Mouse (Mus musculus): ENCODE measurements around the gene Hyou1. TPM values are rescaled to one million over a fixed set of nuclear protein-coding genes. Genes with fewer than 3 reads are reported as not detected.

The Hyou1 gene
- polyA plus RNA-seq (2012), result 72.8 and 74.0 TPM in 2 replicates

GRCm38 (mm10) chr9:44379054-44379834 lies at the start of gene Hyou1:
Gene Hyou1, plus strand, starts transcription at chr9:44379490.

GRCm38 (mm10) chr9:44334396-44335330 lies 44.6 kb upstream of the Hyou1 start, which contains the start of gene H2afx:
Gene H2afx, plus strand, starts transcription at chr9:44334694.

GRCm38 (mm10) chr9:44343781-44344421 lies 35.4 kb upstream of the Hyou1 start, which contains the start of gene Hmbs:
Gene Hmbs, minus strand, starts transcription at chr9:44344228.

GRCm38 (mm10) chr9:44361190-44361917 lies 17.9 kb upstream of the Hyou1 start, which contains the start of gene Vps11:
Gene Vps11, minus strand, starts transcription at chr9:44361670.

GRCm38 (mm10) chr9:44396684-44397411 lies 17.6 kb downstream of the Hyou1 start, which contains the start of gene Slc37a4:
Gene Slc37a4, plus strand, starts transcription at chr9:44396852.

GRCm38 (mm10) chr9:44406906-44407751 lies 27.8 kb downstream of the Hyou1 start, which contains the start of the genes Rps25 and Trappc4:
Gene Rps25, plus strand, starts transcription at chr9:44407139.
Gene Trappc4, minus strand, starts transcription at chr9:44407600.

GRCm38 (mm10) chr9:44418519-44419385 lies 39.5 kb downstream of the Hyou1 start, which contains the start of gene Ccdc84:
Gene Ccdc84, minus strand, starts transcription at chr9:44418569.

GRCm38 (mm10) chr9:44440961-44441360 lies 61.7 kb downstream of the Hyou1 start, which contains the start of gene Foxr1:
Gene Foxr1, minus strand, starts transcription at chr9:44441136.

Other genes with a start within 250 kb of the Hyou1 start
- 0.49 and 0.73 TPM in 2 replicates for gene Mcam, start 245.0 kb upstream of the Hyou1 start, polyA plus RNA-seq (2012)
- gene Cbl, start 145.4 kb upstream of the Hyou1 start, polyA plus RNA-seq (2012), result 17.2 and 20.8 TPM in 2 replicates
- not detected in 2 replicates for gene Ccdc153, start 138.8 kb upstream of the Hyou1 start, polyA plus RNA-seq (2012)
- 0.13 and 0.44 TPM in 2 replicates for gene Pdzd3, start 128.0 kb upstream of the Hyou1 start, polyA plus RNA-seq (2012)
- gene Nlrx1, start 110.9 kb upstream of the Hyou1 start, polyA plus RNA-seq (2012), result 12.4 and 18.2 TPM in 2 replicates
- gene Abcg4, start 90.9 kb upstream of the Hyou1 start, polyA plus RNA-seq (2012), result 12.4 and 16.0 TPM in 2 replicates
- gene Hinfp, start 73.8 kb upstream of the Hyou1 start, polyA plus RNA-seq (2012), result 5.1 and 7.4 TPM in 2 replicates
- gene C2cd2l, start 59.2 kb upstream of the Hyou1 start, polyA plus RNA-seq (2012), result 64.6 and 72.7 TPM in 2 replicates
- gene Dpagt1, start 53.5 kb upstream of the Hyou1 start, polyA plus RNA-seq (2012), result 10.2 and 12.1 TPM in 2 replicates
- gene H2afx, start 44.8 kb upstream of the Hyou1 start, polyA plus RNA-seq (2012), result 701 and 895 TPM in 2 replicates
- 70.8 and 79.3 TPM in 2 replicates for gene Hmbs, start 35.3 kb upstream of the Hyou1 start, polyA plus RNA-seq (2012)
- gene Vps11, start 17.8 kb upstream of the Hyou1 start, polyA plus RNA-seq (2012), result 14.2 and 16.1 TPM in 2 replicates
- gene Slc37a4, start 17.4 kb downstream of the Hyou1 start, polyA plus RNA-seq (2012), result 19.2 and 19.6 TPM in 2 replicates
- gene Rps25, start 27.6 kb downstream of the Hyou1 start, polyA plus RNA-seq (2012), result 281 and 286 TPM in 2 replicates
- 10.1 and 11.5 TPM in 2 replicates for gene Trappc4, start 28.1 kb downstream of the Hyou1 start, polyA plus RNA-seq (2012)
- gene Ccdc84, start 39.1 kb downstream of the Hyou1 start, polyA plus RNA-seq (2012), result 17.1 and 21.6 TPM in 2 replicates
- not detected in 2 replicates for gene Foxr1, start 61.6 kb downstream of the Hyou1 start, polyA plus RNA-seq (2012)
- gene Upk2, start 75.5 kb downstream of the Hyou1 start, polyA plus RNA-seq (2012), result not detected in 2 replicates
- gene Bcl9l, start 103.3 kb downstream of the Hyou1 start, polyA plus RNA-seq (2012), result 59.4 and 73.6 TPM in 2 replicates
- 0.22 and 0.23 TPM in 2 replicates for gene Cxcr5, start 182.4 kb downstream of the Hyou1 start, polyA plus RNA-seq (2012)
- gene Ddx6, start 225.4 kb downstream of the Hyou1 start, polyA plus RNA-seq (2012), result 28.0 and 36.9 TPM in 2 replicates

All from megakaryocyte-erythroid progenitor cell, adult 5 weeks (primary cell).